In the genomic region with DNA sequence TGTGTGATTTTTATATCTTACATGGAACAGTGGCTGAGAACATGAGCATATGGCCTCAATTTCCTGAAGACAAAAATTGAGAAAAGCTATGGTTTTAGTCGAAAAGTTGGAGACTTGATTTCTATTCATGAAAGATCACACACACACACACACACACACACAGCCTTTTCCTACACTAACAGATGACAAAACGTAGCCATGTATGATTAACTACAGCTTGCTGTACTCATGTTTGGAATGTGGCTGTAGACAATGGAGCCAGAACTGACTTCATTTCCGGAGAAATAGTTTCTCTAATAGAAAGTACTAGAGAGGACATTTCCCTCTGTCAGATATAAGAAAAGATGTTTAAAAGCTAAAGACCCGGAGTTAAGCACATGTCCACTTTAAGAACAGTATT, we compare ENCODE assay signal across 9 mouse cellular contexts.
A peak's percentile ranks its signal among the peaks of the same experiment; 100 is the strongest.
DNase-seq lines count a peak whose midpoint lies in the region; ATAC-seq and TF ChIP-seq lines count a peak whose summit lies in the region.
"Had no signal": no experiment of that assay in that cellular context is flagged by ENCODE, and none has a peak within 500 bp of the region (broad histone marks: within the 10 kb centered on the region; RNA-seq: fewer than 3 reads in every experiment).

No protein-coding gene starts in this region.

- H3K4me1 ChIP-seq in embryonic facial prominence, embryonic 12.5 days = peaks cover 12% of the 10 kb centered on the region; the same call in 1 of the 2 replicates
- peaks cover 14% of the 10 kb centered on the region for H3K4me1 ChIP-seq in embryonic facial prominence, embryonic 10.5 days
- H3K4me1 ChIP-seq in hindbrain, embryonic 16.5 days (ENCODE audit: control insufficient read depth, insufficient read depth, low read depth, low read length) = peaks cover 9% of the 10 kb centered on the region; the same call in 1 of the 2 replicates
- H3K4me1 ChIP-seq in hindbrain, embryonic 10.5 days (replicated peaks) = peaks cover 20% of the 10 kb centered on the region
- peaks cover 23% of the 10 kb centered on the region for H3K4me1 ChIP-seq in midbrain, embryonic 13.5 days (replicated peaks)
- no peaks in the 10 kb centered on the region for H3K4me1 ChIP-seq in midbrain, postnatal 0 days (ENCODE audit: insufficient read depth, low read length)

- H3K9me3 ChIP-seq in embryonic facial prominence, embryonic 12.5 days = no peaks in the 10 kb centered on the region
- no peaks in the 10 kb centered on the region for H3K9me3 ChIP-seq in embryonic facial prominence, embryonic 10.5 days
- no peaks in the 10 kb centered on the region for H3K9me3 ChIP-seq in hindbrain, embryonic 16.5 days (ENCODE audit: control insufficient read depth, low read length)
- no peaks in the 10 kb centered on the region for H3K9me3 ChIP-seq in hindbrain, embryonic 10.5 days
- no peaks in the 10 kb centered on the region for H3K9me3 ChIP-seq in midbrain, embryonic 13.5 days
- H3K9me3 ChIP-seq in midbrain, postnatal 0 days (ENCODE audit: low read length) = no peaks in the 10 kb centered on the region
- H3K9me3 ChIP-seq: megakaryocyte, embryonic 14.5 days had no signal

- peak overlapping the region; percentile 4; the same call in 1 of the 2 replicates for H3K27ac ChIP-seq in embryonic facial prominence, embryonic 12.5 days
- H3K27ac ChIP-seq in embryonic facial prominence, embryonic 10.5 days (replicated peaks) = no peak overlapping the region
- peak overlapping the region; percentile 29; the same call in 1 of the 2 replicates for H3K27ac ChIP-seq in hindbrain, embryonic 16.5 days (ENCODE audit: low read depth, low read length)
- no peak overlapping the region for H3K27ac ChIP-seq in hindbrain, embryonic 10.5 days
- 0 out of 2 replicates have a peak overlapping the region, but pooled peaks have one; percentile 19 for H3K27ac ChIP-seq in midbrain, embryonic 13.5 days
- H3K27ac ChIP-seq in midbrain, postnatal 0 days (ENCODE audit: low read depth, low read length) = no peak overlapping the region

- H3K9ac ChIP-seq in embryonic facial prominence, embryonic 12.5 days = no peak overlapping the region
- H3K9ac ChIP-seq in hindbrain, embryonic 16.5 days (ENCODE audit: low read depth, low read length) = no peak overlapping the region
- no peak overlapping the region for H3K9ac ChIP-seq in midbrain, embryonic 13.5 days (replicated peaks)
- H3K9ac ChIP-seq in midbrain, postnatal 0 days (replicated peaks; ENCODE audit: low read length, poor library complexity, severe bottlenecking) = no peak overlapping the region

- WGBS in embryonic facial prominence, embryonic 12.5 days = 53% methylated on average over 4 of the region's 4 CpGs
- 78% methylated on average over 4 of the region's 4 CpGs for WGBS in embryonic facial prominence, embryonic 10.5 days
- 65% methylated on average over 4 of the region's 4 CpGs for WGBS in hindbrain, embryonic 16.5 days
- WGBS in hindbrain, embryonic 10.5 days = 83% methylated on average over 4 of the region's 4 CpGs
- 81% methylated on average over 4 of the region's 4 CpGs for WGBS in midbrain, embryonic 13.5 days
- WGBS in midbrain, postnatal 0 days = 74% methylated on average over 4 of the region's 4 CpGs

- H3K4me2 ChIP-seq in embryonic facial prominence, embryonic 12.5 days (replicated peaks) = no peak overlapping the region
- H3K4me2 ChIP-seq in hindbrain, embryonic 16.5 days (ENCODE audit: low read length) = no peak overlapping the region
- no peak overlapping the region for H3K4me2 ChIP-seq in midbrain, embryonic 13.5 days (replicated peaks)
- no peak overlapping the region for H3K4me2 ChIP-seq in midbrain, postnatal 0 days (ENCODE audit: low read depth, low read length, poor library complexity, severe bottlenecking)

- no peaks in the 10 kb centered on the region for H3K36me3 ChIP-seq in embryonic facial prominence, embryonic 12.5 days
- H3K36me3 ChIP-seq in embryonic facial prominence, embryonic 10.5 days (replicated peaks) = no peaks in the 10 kb centered on the region
- no peaks in the 10 kb centered on the region for H3K36me3 ChIP-seq in hindbrain, embryonic 16.5 days (ENCODE audit: control insufficient read depth, insufficient read depth, low read length)
- H3K36me3 ChIP-seq in hindbrain, embryonic 10.5 days = no peaks in the 10 kb centered on the region
- H3K36me3 ChIP-seq in midbrain, embryonic 13.5 days = no peaks in the 10 kb centered on the region
- H3K36me3 ChIP-seq in midbrain, postnatal 0 days (ENCODE audit: insufficient read depth, low read length) = no peaks in the 10 kb centered on the region

- no peak overlapping the region for H3K4me3 ChIP-seq in embryonic facial prominence, embryonic 12.5 days
- H3K4me3 ChIP-seq in embryonic facial prominence, embryonic 10.5 days = no peak overlapping the region
- H3K4me3 ChIP-seq in hindbrain, embryonic 16.5 days (ENCODE audit: low read length) = no peak overlapping the region
- H3K4me3 ChIP-seq in hindbrain, embryonic 10.5 days = no peak overlapping the region
- no peak overlapping the region for H3K4me3 ChIP-seq in midbrain, embryonic 13.5 days (replicated peaks)
- no peak overlapping the region for H3K4me3 ChIP-seq in midbrain, postnatal 0 days (ENCODE audit: low read depth, low read length)
- H3K4me3 ChIP-seq: megakaryocyte, embryonic 14.5 days had no signal

- H3K27me3 ChIP-seq in embryonic facial prominence, embryonic 12.5 days = no peaks in the 10 kb centered on the region
- H3K27me3 ChIP-seq in embryonic facial prominence, embryonic 10.5 days (replicated peaks; ENCODE audit: low read depth, poor library complexity, severe bottlenecking) = no peaks in the 10 kb centered on the region; the same call in 1 of the 2 replicates
- no peaks in the 10 kb centered on the region for H3K27me3 ChIP-seq in hindbrain, embryonic 16.5 days (replicated peaks; ENCODE audit: control insufficient read depth, insufficient read depth, low read length)
- H3K27me3 ChIP-seq in hindbrain, embryonic 10.5 days (ENCODE audit: insufficient read depth, poor library complexity, severe bottlenecking) = peaks cover 19% of the 10 kb centered on the region
- no peaks in the 10 kb centered on the region for H3K27me3 ChIP-seq in midbrain, embryonic 13.5 days
- no peaks in the 10 kb centered on the region for H3K27me3 ChIP-seq in midbrain, postnatal 0 days (ENCODE audit: insufficient read depth, low read length)
- H3K27me3 ChIP-seq: megakaryocyte, embryonic 14.5 days had no signal

- TF ChIP-seq CTCF in midbrain, postnatal 0 days (IDR thresholded peaks at IDR 0.05) = no peak

- no peak for DNase-seq in embryonic facial prominence, embryonic 10.5 days (ENCODE audit: low spot score)
- no peak for DNase-seq in hindbrain, embryonic 10.5 days (ENCODE audit: low spot score)
- DNase-seq in midbrain, postnatal 0 days (ENCODE audit: low spot score) = no peak
- DNase-seq in skeletal muscle tissue, adult 2 months (ENCODE audit: low read depth, low spot score) = peak; percentile 28
- no peak for DNase-seq in spleen, postnatal 10 days (ENCODE audit: low spot score in 2 of 2)

- ATAC-seq in embryonic facial prominence, embryonic 12.5 days (ENCODE audit: insufficient number of reproducible peaks, insufficient read depth, low FRiP score, low TSS enrichment) = no peak
- ATAC-seq in hindbrain, embryonic 16.5 days = no peak
- no peak for ATAC-seq in midbrain, embryonic 13.5 days
- ATAC-seq in midbrain, postnatal 0 days (ENCODE audit: low FRiP score) = no peak

Comparison
In these comparisons a context has a peak if more than half of its experiments do, and no peak if none do; other contexts are left out.
1. H3K27ac ChIP-seq: peak in embryonic facial prominence, embryonic 12.5 days (single experiment), hindbrain, embryonic 16.5 days (single experiment) and midbrain, embryonic 13.5 days (single experiment); none in embryonic facial prominence, embryonic 10.5 days (single experiment), hindbrain, embryonic 10.5 days (single experiment) and midbrain, postnatal 0 days (single experiment).